Mouse (Mus musculus) lung, embryonic 16.5 days (tissue): ENCODE measurements at regions not wholly inside any gene's neighbourhood (a gene's known extent, or its start where the extent isn't known, plus 50 kb on each side); places are given as distances from the start of the nearest gene placed in this dataset.

Experiments
- ATAC-seq: fragments of 200-750 bp; cut with Nextera tagmentation; 2 replicates; pipeline ENCODE4 v1.8.0; 2017; ENCODE audit warnings: low read depth, mild to moderate bottlenecking, moderate library complexity
- H3K27ac ChIP-seq: fragments of 300-500 bp; sonication (generic); 2 replicates; pipeline ENCODE4 v1.5.1; 2014; ENCODE audit warnings: mild to moderate bottlenecking, control low read depth, low read length
- H3K27me3 ChIP-seq: fragments of 300-500 bp; sonication (generic); 2 replicates; pipeline ENCODE4 v1.6.1; 2014; ENCODE audit warnings: low read depth, low read length, mixed read lengths; ENCODE audit not compliant: control insufficient read depth, insufficient read depth
- H3K36me3 ChIP-seq: fragments of 300-500 bp; sonication (generic); 2 replicates; pipeline ENCODE4 v1.6.1; 2014; ENCODE audit warnings: low read length; ENCODE audit not compliant: control insufficient read depth, insufficient read depth
- H3K4me1 ChIP-seq: fragments of 300-500 bp; sonication (generic); replicated peaks from 2 replicates; pipeline ENCODE4 v1.6.1; 2014; ENCODE audit warnings: low read length, mixed read lengths; ENCODE audit not compliant: control insufficient read depth, insufficient read depth
- H3K4me2 ChIP-seq: fragments of 300-500 bp; sonication (generic); 2 replicates; pipeline ENCODE4 v1.6.1; 2014; ENCODE audit warnings: low read depth, low read length, control low read depth
- H3K4me3 ChIP-seq: fragments of 300-500 bp; sonication (generic); 2 replicates; pipeline ENCODE4 v1.5.1; 2014; ENCODE audit warnings: mild to moderate bottlenecking, low read length, control low read depth
- H3K9ac ChIP-seq: fragments of 300-500 bp; sonication (generic); 2 replicates; pipeline ENCODE4 v1.6.1; 2014; ENCODE audit warnings: low read length, control low read depth
- H3K9me3 ChIP-seq: fragments of 300-500 bp; sonication (generic); 2 replicates; pipeline ENCODE4 v1.6.1; 2016; ENCODE audit warnings: low read length; ENCODE audit not compliant: control insufficient read depth
- WGBS: fragments of 180-500 bp; shearing (Covaris S2); extraction: QIAGEN DNeasy Blood & Tissue Kit; methylation state at CpG from one replicate; pipeline ENCODE4 v1.1.7; 2014; 5-methylcytosine and 5-hydroxymethylcytosine counted together

DNA sequence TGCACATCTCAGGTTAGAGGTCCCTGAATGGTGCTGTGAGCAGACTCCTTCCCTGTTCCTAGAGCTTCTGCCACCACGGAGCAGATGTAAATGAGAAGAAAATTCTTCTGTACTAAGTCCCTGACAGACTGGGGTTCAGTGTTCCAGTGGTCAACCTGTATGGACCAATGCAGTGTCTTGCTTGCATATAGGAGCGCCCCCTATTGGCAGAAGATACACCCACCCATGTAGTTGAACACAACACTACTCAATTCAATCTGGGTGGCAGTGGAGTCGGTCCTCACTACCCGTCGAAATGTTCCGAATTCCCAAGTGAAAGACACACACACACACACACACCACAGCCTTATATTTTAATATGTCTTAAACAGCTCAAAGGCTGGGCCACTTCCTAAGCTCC lies 94.6 kb downstream of the Psmg1 start:
- Histone ChIP-seq H3K36me3 (no peaks in the 10 kb centered on the region), H3K4me1 (no peaks in the 10 kb centered on the region), H3K27me3 (no peaks in the 10 kb centered on the region), H3K27ac (no peak overlapping the region), H3K4me2 (no peak overlapping the region), H3K4me3 (no peak overlapping the region), H3K9ac (no peak overlapping the region), H3K9me3 (no peaks in the 10 kb centered on the region)
- no peak for ATAC-seq
- WGBS: 69% methylated on average over 6 of the region's 6 CpGs

DNA sequence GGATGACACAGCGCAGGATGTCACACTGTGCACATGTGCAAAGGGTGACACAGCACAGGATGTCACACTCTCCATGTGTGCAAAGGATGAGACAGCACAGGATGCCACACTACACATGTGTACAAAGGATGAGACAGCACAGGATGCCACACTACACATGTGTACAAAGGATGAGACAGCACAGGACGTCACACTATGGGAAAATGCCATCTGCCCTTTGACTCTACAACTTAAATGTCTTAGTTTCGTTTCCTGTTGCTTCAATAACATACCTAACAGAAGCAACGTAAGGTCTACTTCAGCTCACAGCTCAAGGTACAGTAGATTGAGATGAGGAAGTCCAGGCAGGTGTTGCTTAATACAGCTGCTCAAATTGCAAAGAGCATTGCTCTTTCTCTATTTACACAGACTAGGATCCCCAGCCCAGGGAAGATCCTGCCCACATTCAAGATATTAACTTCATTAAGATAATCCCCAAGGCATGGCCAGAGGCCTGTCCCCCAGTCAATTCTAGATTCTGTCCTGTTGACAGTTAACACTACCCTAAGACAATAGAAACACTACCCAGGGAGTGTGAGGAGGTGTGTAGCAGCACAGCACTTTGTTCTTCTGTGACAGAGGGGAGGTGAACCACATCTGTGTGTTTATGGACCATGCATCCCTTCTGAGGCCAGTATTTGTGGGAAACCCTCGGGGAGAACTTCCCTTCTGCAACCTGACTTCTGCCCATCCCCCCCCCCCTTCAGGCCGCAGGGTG lies 97.0 kb downstream of the Psmg1 start:
- no peaks in the 10 kb centered on the region for H3K36me3 ChIP-seq
- no peak overlapping the region for H3K4me2 ChIP-seq
- H3K4me3 ChIP-seq: no peak overlapping the region
- H3K27me3 ChIP-seq: no peaks in the 10 kb centered on the region
- peak; percentile 56; the same call in 1 of the 2 replicates for ATAC-seq
- 61% methylated on average over 6 of the region's 6 CpGs for WGBS
- no peak overlapping the region for H3K9ac ChIP-seq
- H3K9me3 ChIP-seq: no peaks in the 10 kb centered on the region
- H3K27ac ChIP-seq: no peak overlapping the region
- H3K4me1 ChIP-seq: no peaks in the 10 kb centered on the region

DNA sequence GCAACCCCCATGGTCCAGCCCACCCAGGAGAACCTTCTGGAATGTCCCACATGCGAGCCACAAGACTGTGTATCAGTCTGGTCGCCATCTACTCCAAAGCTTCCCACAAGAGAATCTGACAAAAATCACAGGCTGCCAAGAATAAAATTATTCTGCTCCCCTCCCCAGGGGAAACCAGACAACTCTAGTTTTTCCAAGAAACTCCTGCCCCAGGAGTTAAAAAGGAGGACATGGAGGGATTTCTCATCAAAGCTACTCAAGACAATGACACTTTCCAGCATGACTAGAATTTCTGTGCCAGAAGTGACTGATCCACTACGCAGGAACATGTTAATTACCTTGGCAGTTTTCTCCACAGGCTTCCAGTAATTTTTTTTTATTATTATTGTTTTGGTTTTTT lies 98.4 kb downstream of the Psmg1 start:
- Histone ChIP-seq H3K4me3 (no peak overlapping the region), H3K9ac (no peak overlapping the region), H3K4me1 (no peaks in the 10 kb centered on the region), H3K36me3 (no peaks in the 10 kb centered on the region), H3K4me2 (no peak overlapping the region), H3K27me3 (no peaks in the 10 kb centered on the region), H3K27ac (no peak overlapping the region), H3K9me3 (no peaks in the 10 kb centered on the region)
- 63% methylated on average over 3 of the region's 3 CpGs for WGBS
- no peak for ATAC-seq

DNA sequence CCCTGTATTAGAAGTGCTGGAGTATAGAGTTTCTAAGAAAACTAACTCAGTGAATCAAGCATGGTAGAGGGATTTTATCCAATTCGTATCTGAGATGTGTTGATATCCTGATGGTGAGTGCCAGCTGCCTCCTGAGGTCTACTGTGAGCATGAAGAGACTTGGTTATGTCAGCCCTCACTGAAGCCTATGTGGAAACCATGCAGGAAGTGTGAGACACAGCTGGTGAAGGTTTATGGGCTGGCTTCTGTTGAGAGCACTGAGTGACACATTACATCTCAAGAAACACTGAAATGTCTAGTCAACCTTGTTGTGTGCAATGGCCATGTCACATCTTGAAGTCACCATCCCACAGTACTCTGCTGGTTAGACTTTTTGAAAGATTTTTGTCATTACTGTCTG lies 104.6 kb downstream of the Psmg1 start:
- Histone ChIP-seq H3K9me3 (no peaks in the 10 kb centered on the region), H3K4me3 (no peak overlapping the region), H3K4me2 (no peak overlapping the region), H3K27ac (no peak overlapping the region), H3K9ac (no peak overlapping the region), H3K4me1 (no peaks in the 10 kb centered on the region), H3K27me3 (no peaks in the 10 kb centered on the region), H3K36me3 (no peaks in the 10 kb centered on the region)
- ATAC-seq: no peak
- 97% methylated on average over 1 of the region's 1 CpGs for WGBS

DNA sequence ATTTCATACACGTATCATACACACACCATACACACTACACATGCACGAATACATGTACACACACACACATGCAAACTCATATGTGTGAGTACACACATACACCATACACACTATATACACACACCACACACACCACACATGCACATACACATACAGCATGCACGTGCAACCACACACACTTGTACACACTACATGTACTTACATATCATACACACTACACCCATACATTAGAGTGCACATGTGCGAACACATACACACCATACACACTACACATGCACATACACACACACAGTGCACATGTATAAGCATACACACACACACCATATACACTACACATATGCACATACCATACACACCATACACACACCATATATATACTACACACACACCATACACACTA lies 117.5 kb downstream of the Psmg1 start:
- Histone ChIP-seq H3K4me1 (no peaks in the 10 kb centered on the region), H3K4me3 (no peak overlapping the region), H3K4me2 (no peak overlapping the region), H3K27me3 (no peaks in the 10 kb centered on the region), H3K27ac (no peak overlapping the region), H3K9ac (no peak overlapping the region), H3K9me3 (no peaks in the 10 kb centered on the region), H3K36me3 (no peaks in the 10 kb centered on the region)
- WGBS: 95% methylated on average over 4 of the region's 4 CpGs
- no peak for ATAC-seq

DNA sequence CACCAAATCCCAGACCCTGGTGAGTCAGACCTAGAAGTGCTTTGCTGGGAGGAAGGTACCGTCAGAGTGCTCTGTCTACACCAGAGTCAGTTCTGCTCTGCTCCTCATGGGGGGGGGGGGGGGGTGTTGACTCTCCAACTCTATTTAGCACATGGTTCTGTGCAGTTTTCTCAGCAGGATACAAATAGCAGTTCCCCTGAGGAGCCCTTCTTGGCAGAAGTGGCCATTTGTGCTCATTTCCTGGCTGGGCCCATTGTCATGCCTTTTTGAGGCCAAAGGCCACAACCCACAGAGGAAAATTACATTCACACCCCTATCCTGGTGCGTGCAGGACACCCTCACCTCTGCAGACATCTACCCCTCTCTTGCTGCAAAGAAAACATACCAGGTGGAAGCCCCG lies 118.3 kb downstream of the Psmg1 start:
- H3K9me3 ChIP-seq: no peaks in the 10 kb centered on the region
- ATAC-seq: peak; percentile 59
- H3K4me3 ChIP-seq: no peak overlapping the region
- no peak overlapping the region for H3K9ac ChIP-seq
- no peaks in the 10 kb centered on the region for H3K27me3 ChIP-seq
- no peak overlapping the region for H3K27ac ChIP-seq
- WGBS: 53% methylated on average over 3 of the region's 3 CpGs
- no peaks in the 10 kb centered on the region for H3K36me3 ChIP-seq
- no peak overlapping the region for H3K4me2 ChIP-seq
- H3K4me1 ChIP-seq: no peaks in the 10 kb centered on the region

DNA sequence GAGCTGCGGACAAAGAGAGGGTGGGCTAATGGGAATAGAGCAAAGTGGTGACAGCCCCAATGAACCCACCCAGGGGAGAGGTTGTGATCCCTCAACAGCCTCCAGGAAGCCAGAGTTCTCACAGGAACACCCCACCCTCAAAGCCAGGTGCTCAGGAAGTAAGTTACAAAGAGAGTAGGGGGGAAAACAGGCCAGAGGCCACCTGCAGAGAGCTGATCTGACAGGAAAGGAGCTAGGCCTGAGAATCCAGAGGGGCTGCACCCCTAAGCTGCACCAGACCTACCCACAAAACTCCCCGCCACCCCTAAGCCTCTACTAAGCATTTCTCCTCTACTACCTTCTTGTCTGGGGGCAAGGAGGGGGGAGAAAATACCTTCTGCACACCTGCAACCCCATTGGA lies 120.5 kb downstream of the Psmg1 start:
- H3K9me3 ChIP-seq: no peaks in the 10 kb centered on the region
- no peak for ATAC-seq
- 71% methylated on average over 2 of the region's 2 CpGs for WGBS
- H3K27ac ChIP-seq: no peak overlapping the region
- no peaks in the 10 kb centered on the region for H3K36me3 ChIP-seq
- no peaks in the 10 kb centered on the region for H3K4me1 ChIP-seq
- H3K4me3 ChIP-seq: no peak overlapping the region
- no peak overlapping the region for H3K9ac ChIP-seq
- no peak overlapping the region for H3K4me2 ChIP-seq
- H3K27me3 ChIP-seq: no peaks in the 10 kb centered on the region

DNA sequence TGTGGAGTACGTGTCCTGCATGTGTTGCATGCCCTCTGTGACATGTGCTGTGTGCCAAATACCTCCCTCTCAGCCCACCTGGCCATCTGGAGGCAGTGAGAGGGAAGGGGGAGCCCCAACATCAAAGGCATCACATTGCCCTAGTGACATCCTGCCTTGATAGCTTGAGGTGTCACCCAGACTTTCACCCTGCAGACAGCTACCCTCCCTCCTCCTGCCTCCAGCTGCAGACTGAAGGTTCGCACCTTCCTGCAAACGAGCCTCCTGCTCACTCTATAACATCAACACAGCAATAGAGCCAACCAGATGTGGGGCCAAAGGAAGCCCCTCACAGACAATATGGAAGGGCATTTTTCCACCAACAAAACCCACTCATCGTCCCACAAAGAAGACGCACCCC lies 121.3 kb downstream of the Psmg1 start:
- 20% methylated on average over 5 of the region's 5 CpGs for WGBS
- Histone ChIP-seq H3K4me2 (no peak overlapping the region), H3K27me3 (no peaks in the 10 kb centered on the region), H3K4me3 (no peak overlapping the region), H3K9ac (no peak overlapping the region), H3K36me3 (no peaks in the 10 kb centered on the region), H3K9me3 (no peaks in the 10 kb centered on the region), H3K4me1 (no peaks in the 10 kb centered on the region), H3K27ac (no peak overlapping the region)
- peak; percentile 14 for ATAC-seq

DNA sequence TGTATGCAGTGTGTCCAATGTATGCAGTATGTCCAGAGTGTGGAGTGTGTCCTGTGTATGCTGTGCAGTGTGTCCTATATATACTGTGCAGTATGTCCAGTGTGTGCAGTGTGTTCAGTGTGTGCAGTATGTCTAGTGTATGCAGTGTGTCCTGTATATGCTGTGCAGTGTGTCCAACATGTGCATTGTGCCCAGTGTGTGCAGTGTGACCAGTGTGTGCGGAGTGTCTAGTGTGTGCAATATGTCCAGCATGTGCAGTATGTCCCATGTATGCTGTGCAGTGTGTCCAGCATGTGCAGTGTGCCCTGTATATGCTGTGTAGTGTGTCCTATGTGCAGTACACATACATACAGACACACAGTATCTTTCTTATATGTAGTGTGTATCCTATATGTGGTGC lies 121.9 kb downstream of the Psmg1 start:
- Histone ChIP-seq H3K9ac (no peak overlapping the region), H3K36me3 (no peaks in the 10 kb centered on the region), H3K27me3 (no peaks in the 10 kb centered on the region), H3K4me1 (peaks cover 6% of the 10 kb centered on the region), H3K4me3 (no peak overlapping the region), H3K4me2 (no peak overlapping the region), H3K9me3 (no peaks in the 10 kb centered on the region), H3K27ac (no peak overlapping the region)
- ATAC-seq: no peak
- 96% methylated on average over 1 of the region's 1 CpGs for WGBS

DNA sequence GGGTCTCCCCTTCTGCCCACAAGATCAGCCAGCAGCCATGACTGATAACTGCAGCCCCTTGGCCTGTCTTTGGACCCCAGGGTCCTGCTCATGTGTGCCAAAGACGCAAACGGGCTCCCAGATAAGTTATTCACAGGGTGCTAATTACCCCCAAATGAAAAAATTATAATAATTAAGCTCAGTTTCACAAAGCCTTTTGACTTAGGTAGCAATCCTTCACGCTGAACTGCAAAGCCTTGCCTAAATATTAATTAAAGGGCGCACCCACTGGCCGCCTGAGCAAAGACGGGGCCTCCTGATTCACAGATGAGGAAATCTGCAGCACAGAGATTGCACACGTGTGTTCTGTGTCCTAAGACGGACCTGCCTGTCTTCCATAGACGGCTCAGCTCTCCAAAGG lies 123.2 kb downstream of the Psmg1 start:
- 76% methylated on average over 9 of the region's 9 CpGs for WGBS
- no peak overlapping the region for H3K27ac ChIP-seq
- H3K4me1 ChIP-seq: peaks cover 18% of the 10 kb centered on the region
- H3K9ac ChIP-seq: no peak overlapping the region
- no peak for ATAC-seq
- no peaks in the 10 kb centered on the region for H3K36me3 ChIP-seq
- H3K4me3 ChIP-seq: no peak overlapping the region
- no peak overlapping the region for H3K4me2 ChIP-seq
- no peaks in the 10 kb centered on the region for H3K9me3 ChIP-seq
- no peaks in the 10 kb centered on the region for H3K27me3 ChIP-seq
